12 mouse cellular contexts compared by ENCODE assay signal in genomic region chr17:65729945-65730741, GRCm38 (mm10). TPM values are rescaled to one million over a fixed set of nuclear protein-coding genes. Genes with fewer than 3 reads are reported as not detected.
DNase-seq lines count a peak whose midpoint lies in the region; ATAC-seq lines count a peak whose summit lies in the region.
"Had no signal": no experiment of that assay in that cellular context is flagged by ENCODE, and none has a peak within 500 bp of the region (broad histone marks: within the 10 kb centered on the region; RNA-seq: fewer than 3 reads in every experiment).

No protein-coding gene starts in this region.

- no peak for ATAC-seq in kidney, embryonic 15.5 days (replicated peaks; ENCODE audit: low FRiP score)
- ATAC-seq in hematopoietic stem cell, adult 5-6 weeks (replicated peaks in 1 of 2; ENCODE audit: insufficient read depth in 1 of 2, low FRiP score in 2 of 2, low TSS enrichment in 1 of 2, low read depth in 1 of 2, poor library complexity in 2 of 2, severe bottlenecking in 2 of 2): peak; percentile 68 to 70

- peaks cover 84% of the 10 kb centered on the region for H3K79me2 ChIP-seq in macrophage (ENCODE audit: inconsistent target)

- no peaks in the 10 kb centered on the region for H3K36me3 ChIP-seq in kidney, embryonic 15.5 days
- H3K36me3 ChIP-seq in macrophage (ENCODE audit: inconsistent target): no peaks in the 10 kb centered on the region
- H3K36me3 ChIP-seq: limb, embryonic 13.5 days; neural tube, embryonic 12.5 days had no signal

- no peaks in the 10 kb centered on the region for H3K27me3 ChIP-seq in kidney, embryonic 15.5 days
- H3K27me3 ChIP-seq: limb, embryonic 13.5 days; neural tube, embryonic 12.5 days had no signal

- H3K4me3 ChIP-seq in kidney, embryonic 15.5 days (replicated peaks): no peak overlapping the region
- no peak overlapping the region for H3K4me3 ChIP-seq in macrophage (ENCODE audit: inconsistent target)
- H3K4me3 ChIP-seq: limb, embryonic 13.5 days; neural tube, embryonic 12.5 days had no signal

- H3K4me2 ChIP-seq in kidney, embryonic 15.5 days: no peak overlapping the region
- H3K4me2 ChIP-seq: limb, embryonic 13.5 days; neural tube, embryonic 12.5 days had no signal

- WGBS in kidney, embryonic 15.5 days: 71% methylated on average over 13 of the region's 16 CpGs
- 6% methylated on average over 12 of the region's 16 CpGs for WGBS in macrophage (ENCODE audit: missing documents)

- H3K9me3 ChIP-seq in kidney, embryonic 15.5 days (replicated peaks): no peaks in the 10 kb centered on the region
- H3K9me3 ChIP-seq: limb, embryonic 13.5 days; neural tube, embryonic 12.5 days had no signal

- H3K9ac ChIP-seq in kidney, embryonic 15.5 days: no peak overlapping the region
- H3K9ac ChIP-seq: limb, embryonic 13.5 days; neural tube, embryonic 12.5 days had no signal

- peak overlapping the region; percentile 63 for H3K27ac ChIP-seq in kidney, embryonic 15.5 days
- peak overlapping the region; percentile 98 for H3K27ac ChIP-seq in macrophage
- H3K27ac ChIP-seq: limb, embryonic 13.5 days; neural tube, embryonic 12.5 days had no signal

- H3K4me1 ChIP-seq in kidney, embryonic 15.5 days: no peaks in the 10 kb centered on the region
- H3K4me1 ChIP-seq: neural tube, embryonic 12.5 days had no signal

- DNase-seq in kidney, adult 9 months: no peak
- DNase-seq in MEL-GATA-1-ER (ENCODE audit: extremely low read depth, low read depth): peak; percentile 42
- no peak for DNase-seq in ovary, adult 18-20 months (ENCODE audit: low spot score)
- no peak for DNase-seq in embryo, embryonic 10.5 days (ENCODE audit: low spot score)
- no peak for DNase-seq in spleen, postnatal 14 days (ENCODE audit: low spot score in 2 of 2)
- DNase-seq: gastrocnemius, postnatal 36 days; kidney, postnatal 4 days had no signal

RNA-seq across cellular contexts. Expression of gene Rab31, which starts 42.4 kb away (rescaled TPM):
- 32.9 and 33.6 TPM in 2 replicates for polyA plus RNA-seq in kidney, embryonic 15.5 days (2015; fragmentation: Nextera tagmentation; extraction: Ambion mirVana)
- 67.1 and 73.0 TPM in 2 replicates for total RNA-seq in hematopoietic stem cell, adult 5-6 weeks (2017)
- total RNA-seq in macrophage (2018; cell fraction: chromatin; rRNA removed): 10 to 100 TPM in 25 of 26 experiments, 1 to 10 TPM in 1; 7.0 to 47.6 (median 27.4) TPM
- total RNA-seq in macrophage (2018; cell fraction: cytosol; rRNA removed): 100 to 1,000 TPM in 13 of 26 experiments, 10 to 100 TPM in 13; 70.2 to 171 (median 101) TPM
- total RNA-seq in macrophage (2018; cell fraction: nucleus; rRNA removed): 10 to 100 TPM; 28.0 to 79.5 (median 53.6) TPM
- polyA plus RNA-seq in macrophage (2018): 93.9 to 139 TPM (median 136 TPM) in 3 replicates

RNA-seq across cellular contexts. Expression of gene Ppp4r1, which starts 52.2 kb away (rescaled TPM):
- polyA plus RNA-seq in kidney, embryonic 15.5 days (2015; fragmentation: Nextera tagmentation; extraction: Ambion mirVana): 42.3 and 44.6 TPM in 2 replicates
- 50.5 and 51.6 TPM in 2 replicates for total RNA-seq in hematopoietic stem cell, adult 5-6 weeks (2017)
- total RNA-seq in macrophage (2018; cell fraction: chromatin; rRNA removed): 100 to 1,000 TPM in 25 of 26 experiments, 10 to 100 TPM in 1; 99.6 to 452 (median 234) TPM
- 10 to 100 TPM; 34.3 to 65.4 (median 48.6) TPM for total RNA-seq in macrophage (2018; cell fraction: cytosol; rRNA removed)
- 100 to 1,000 TPM in 17 of 26 experiments, 10 to 100 TPM in 9; 65.0 to 297 (median 115) TPM for total RNA-seq in macrophage (2018; cell fraction: nucleus; rRNA removed)
- 33.7 to 41.6 TPM (median 40.4 TPM) in 3 replicates for polyA plus RNA-seq in macrophage (2018)
